ENCODE assay signal across 24 mouse cellular contexts in the genomic region with DNA sequence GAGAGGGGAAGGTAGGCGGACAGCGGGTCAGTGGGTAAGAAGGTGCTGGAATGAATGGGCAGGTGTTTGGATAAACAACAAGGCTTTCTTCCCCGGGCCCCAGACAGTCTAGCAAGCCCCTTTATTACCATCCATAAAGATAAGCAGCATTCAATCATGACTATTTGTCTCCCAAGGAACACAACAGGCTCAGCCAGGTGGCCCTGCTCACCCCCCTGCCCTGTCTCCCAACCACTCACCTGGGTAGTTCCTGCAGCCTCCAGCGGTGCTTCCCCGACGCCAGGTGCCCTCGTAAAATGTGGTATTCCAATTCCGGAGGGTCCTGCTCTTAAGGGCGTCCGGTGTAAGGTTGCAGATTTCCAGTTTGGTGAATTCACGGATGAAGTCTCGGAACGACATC. TPM values are rescaled to one million over a fixed set of nuclear protein-coding genes. Genes with fewer than 3 reads are reported as not detected.
"Had no signal": no experiment of that assay in that cellular context is flagged by ENCODE, and none has a peak within 500 bp of the region (broad histone marks: within the 10 kb centered on the region; RNA-seq: fewer than 3 reads in every experiment).

No protein-coding gene starts in this region.

- DNase-seq: liver, postnatal 0 days; lung, adult 2 months; lung, postnatal 14 days; lung, postnatal 36 days; right cerebral cortex, postnatal 14 days; thymus, adult 2 months; thymus, postnatal 25 days; thymus, postnatal 4 days had no signal

- H3K4me1 ChIP-seq: lung, embryonic 15.5 days; midbrain, embryonic 12.5 days; midbrain, embryonic 15.5 days; neural tube, embryonic 13.5 days; neural tube, embryonic 15.5 days; stomach, embryonic 15.5 days had no signal

- ATAC-seq: liver, postnatal 0 days; lung, postnatal 0 days; midbrain, embryonic 15.5 days had no signal

- H3K27ac ChIP-seq: liver, embryonic 15.5 days; lung, embryonic 15.5 days; macrophage; midbrain, embryonic 10.5 days; midbrain, embryonic 12.5 days; midbrain, embryonic 15.5 days; neural tube, embryonic 13.5 days; neural tube, embryonic 15.5 days; stomach, embryonic 15.5 days; stomach, postnatal 0 days had no signal

- H3K4me3 ChIP-seq: liver, embryonic 15.5 days; lung, embryonic 15.5 days; midbrain, embryonic 10.5 days; midbrain, embryonic 12.5 days; midbrain, embryonic 15.5 days; myocyte; neural tube, embryonic 13.5 days; neural tube, embryonic 15.5 days; stomach, embryonic 15.5 days had no signal

- H3K9ac ChIP-seq: liver, embryonic 15.5 days; liver, postnatal 0 days; lung, embryonic 15.5 days; midbrain, embryonic 12.5 days; midbrain, embryonic 15.5 days; neural tube, embryonic 13.5 days; neural tube, embryonic 15.5 days; stomach, embryonic 15.5 days had no signal

- H3K27me3 ChIP-seq: liver, embryonic 15.5 days; lung, embryonic 15.5 days; midbrain, embryonic 12.5 days; midbrain, embryonic 15.5 days; neural tube, embryonic 13.5 days; neural tube, embryonic 15.5 days; stomach, embryonic 15.5 days had no signal

- H3K9me3 ChIP-seq: liver, embryonic 15.5 days; lung, embryonic 15.5 days; midbrain, embryonic 10.5 days; midbrain, embryonic 12.5 days; midbrain, embryonic 15.5 days; neural tube, embryonic 13.5 days; neural tube, embryonic 15.5 days; stomach, embryonic 15.5 days had no signal

- H3K36me3 ChIP-seq: midbrain, embryonic 10.5 days; midbrain, embryonic 12.5 days; midbrain, embryonic 15.5 days; neural tube, embryonic 13.5 days; neural tube, embryonic 15.5 days had no signal

- H3K4me2 ChIP-seq: liver, embryonic 15.5 days; lung, embryonic 15.5 days; midbrain, embryonic 12.5 days; midbrain, embryonic 15.5 days; neural tube, embryonic 13.5 days; neural tube, embryonic 15.5 days; stomach, embryonic 15.5 days had no signal

RNA-seq across cellular contexts. Expression of a gene that starts 21.1 kb away (rescaled TPM):
- total RNA-seq: megakaryocyte-erythroid progenitor cell, adult 5-6 weeks; midbrain, postnatal 0 days had no signal
- polyA plus RNA-seq: lung, adult 2 months; lung, embryonic 15.5 days; lung, postnatal 0 days; macrophage; midbrain, embryonic 10.5 days; midbrain, embryonic 12.5 days; midbrain, embryonic 15.5 days; midbrain, postnatal 0 days; myocyte; neural tube, embryonic 11.5 days; neural tube, embryonic 13.5 days; neural tube, embryonic 15.5 days; spleen, adult 2 months; stomach, embryonic 15.5 days; stomach, postnatal 0 days had no signal
